Mouse (Mus musculus): ENCODE measurements around the gene C130050O18Rik.

The C130050O18Rik gene

GRCm38 (mm10) chr5:139397959-139398753, 6.9 kb upstream of the C130050O18Rik start:
- DNase-seq (ENCODE audit: low spot score): peak; percentile 85

- no peak for DNase-seq (ENCODE audit: low spot score)
Measured at GRCm38 (mm10) chr5:139398786-139399185, 6.3 kb upstream of the C130050O18Rik start.

- no peak for DNase-seq (ENCODE audit: low spot score)
Measured at GRCm38 (mm10) chr5:139399991-139400390, 5.1 kb upstream of the C130050O18Rik start.

GRCm38 (mm10) chr5:139402106-139402505, 3.0 kb upstream of the C130050O18Rik start:
- DNase-seq (ENCODE audit: low spot score): no peak

GRCm38 (mm10) chr5:139403692-139404260, 1.3 kb upstream of the C130050O18Rik start:
- DNase-seq (ENCODE audit: low spot score): no peak

GRCm38 (mm10) chr5:139405478-139405877, 398 bp downstream of the C130050O18Rik start:
- no peak for DNase-seq (ENCODE audit: low spot score)

- no peak for DNase-seq (ENCODE audit: low spot score)
Measured at GRCm38 (mm10) chr5:139405953-139406352, 873 bp downstream of the C130050O18Rik start.

- DNase-seq (ENCODE audit: low spot score): no peak
Measured at GRCm38 (mm10) chr5:139407121-139407885, 2.2 kb downstream of the C130050O18Rik start.

- DNase-seq (ENCODE audit: low spot score): no peak
Measured at GRCm38 (mm10) chr5:139408511-139408910, 3.4 kb downstream of the C130050O18Rik start.

- DNase-seq (ENCODE audit: low spot score): no peak
Measured at GRCm38 (mm10) chr5:139409412-139409811, 4.3 kb downstream of the C130050O18Rik start.

- DNase-seq (ENCODE audit: low spot score): no peak
Measured at GRCm38 (mm10) chr5:139410056-139410455, 5.0 kb downstream of the C130050O18Rik start.

GRCm38 (mm10) chr5:139411117-139411516, 6.0 kb downstream of the C130050O18Rik start:
- no peak for DNase-seq (ENCODE audit: low spot score)

- DNase-seq (ENCODE audit: low spot score): no peak
Measured at GRCm38 (mm10) chr5:139411665-139412314, 6.7 kb downstream of the C130050O18Rik start.

GRCm38 (mm10) chr5:139413545-139413944, 8.5 kb downstream of the C130050O18Rik start:
- DNase-seq (ENCODE audit: low spot score): no peak

- no peak for DNase-seq (ENCODE audit: low spot score)
Measured at GRCm38 (mm10) chr5:139415001-139415400, 9.9 kb downstream of the C130050O18Rik start.

GRCm38 (mm10) chr5:139416942-139417341, 11.9 kb downstream of the C130050O18Rik start:
- DNase-seq (ENCODE audit: low spot score): no peak

- DNase-seq (ENCODE audit: low spot score): no peak
Measured at GRCm38 (mm10) chr5:139417480-139417879, 12.4 kb downstream of the C130050O18Rik start.

GRCm38 (mm10) chr5:139418110-139418509, 13.0 kb downstream of the C130050O18Rik start:
- no peak for DNase-seq (ENCODE audit: low spot score)

- DNase-seq (ENCODE audit: low spot score): no peak
Measured at GRCm38 (mm10) chr5:139418633-139419032, 13.6 kb downstream of the C130050O18Rik start.

- peak; percentile 27 for DNase-seq (ENCODE audit: low spot score)
Measured at GRCm38 (mm10) chr5:139423026-139423865, 18.2 kb downstream of the C130050O18Rik start, which contains the start of gene Gper1. Gene Gper1 (plus strand): TSS chr5:139423151.

GRCm38 (mm10) chr5:139425198-139425597, 20.1 kb downstream of the C130050O18Rik start:
- no peak for DNase-seq (ENCODE audit: low spot score)

All from ovary, postnatal 10 days (tissue).